Mouse (Mus musculus) right cerebral cortex, adult 2 months (tissue): Measurements from ENCODE around the gene Tecr.

Experiments used
- DNase-seq, 2 experiments: peaks; one replicate each; pipeline ENCODE4 v3.0.0; 2021 to 2022; ENCODE audit warnings: low spot score in 2 of 2

The Tecr gene

GRCm38 (mm10) chr8:83582226-83582625 lies 25.5 kb downstream of the Tecr start:
- DNase-seq: no peak

GRCm38 (mm10) chr8:83580826-83581225 lies 26.9 kb downstream of the Tecr start:
- no peak for DNase-seq

GRCm38 (mm10) chr8:83579676-83580075 lies 28.1 kb downstream of the Tecr start:
- peak in 1 of 2 experiments; percentile 1 for DNase-seq

GRCm38 (mm10) chr8:83578131-83579055 lies 29.4 kb downstream of the Tecr start:
- peak; percentile 2 to 6 for DNase-seq

- peak; percentile 3 to 4 for DNase-seq
Measured at GRCm38 (mm10) chr8:83577384-83577791, 30.4 kb downstream of the Tecr start.

GRCm38 (mm10) chr8:83576921-83577320 lies 30.9 kb downstream of the Tecr start:
- peak in 1 of 2 experiments; percentile 1 for DNase-seq

- DNase-seq: no peak
Measured at GRCm38 (mm10) chr8:83576516-83576895, 31.3 kb downstream of the Tecr start.

GRCm38 (mm10) chr8:83575561-83576515 lies 31.9 kb downstream of the Tecr start:
- peak; percentile 3 to 4 for DNase-seq

GRCm38 (mm10) chr8:83574631-83575315 lies 33.0 kb downstream of the Tecr start:
- peak in 1 of 2 experiments; percentile 7 for DNase-seq

- peak in 1 of 2 experiments; percentile 12 for DNase-seq
Measured at GRCm38 (mm10) chr8:83573140-83573875, 34.5 kb downstream of the Tecr start.

- no peak for DNase-seq
Measured at GRCm38 (mm10) chr8:83572246-83572812, 35.4 kb downstream of the Tecr start.

- DNase-seq: peak in 1 of 2 experiments; percentile 3
Measured at GRCm38 (mm10) chr8:83571791-83572190, 36.0 kb downstream of the Tecr start.

- peak in 1 of 2 experiments; percentile 4 for DNase-seq
Measured at GRCm38 (mm10) chr8:83571001-83571340, 36.8 kb downstream of the Tecr start.

- DNase-seq: peak in 1 of 2 experiments; percentile 7
Measured at GRCm38 (mm10) chr8:83570272-83571000, 37.3 kb downstream of the Tecr start.

GRCm38 (mm10) chr8:83569165-83569564 lies 38.6 kb downstream of the Tecr start:
- DNase-seq: peak in 1 of 2 experiments; percentile 3

- no peak for DNase-seq
Measured at GRCm38 (mm10) chr8:83568755-83569154, 39.0 kb downstream of the Tecr start.

- no peak for DNase-seq
Measured at GRCm38 (mm10) chr8:83568128-83568527, 39.6 kb downstream of the Tecr start.

GRCm38 (mm10) chr8:83567668-83568067 lies 40.1 kb downstream of the Tecr start:
- peak in 1 of 2 experiments; percentile 5 for DNase-seq

GRCm38 (mm10) chr8:83566469-83567395 lies 41.0 kb downstream of the Tecr start, which contains the start of gene Ndufb7:
Gene Ndufb7, plus strand, starts transcription at chr8:83566671.
- DNase-seq: peak; percentile 97 to 98
